Mouse (Mus musculus) gastrocnemius, adult 8-10 months (tissue): Measurements from ENCODE around the gene Pbp2. TPM values are rescaled to one million over a fixed set of nuclear protein-coding genes. Genes with fewer than 3 reads are reported as not detected.

Experiments used
- DNase-seq, 2 experiments: peaks; one replicate each; pipeline ENCODE4 v3.0.0; 2022; ENCODE audit warnings: low spot score in 2 of 2
- total RNA-seq, 4 experiments: library from RNA; stranded (reverse); gene quantifications; 2 replicates each; pipeline ENCODE4 v1.2.4; 2022

Gene Pbp2
- total RNA-seq, 4 experiments from 2014 or later, result not detected

- DNase-seq, result no peak
Observed at GRCm38 (mm10) chr6:135260435-135260834, 49.8 kb downstream of the Pbp2 start.

Other genes with a start within 250 kb of the Pbp2 start
- gene Gprc5a, start 244.8 kb downstream of the Pbp2 start, total RNA-seq, result under 1 TPM; 0.13 to 0.73 (median 0.27) TPM
- gene Gprc5d, start 192.1 kb downstream of the Pbp2 start, total RNA-seq, result not detected
- gene Fam234b, start 112.4 kb downstream of the Pbp2 start, total RNA-seq, result 1 to 10 TPM; 3.0 to 3.6 (median 3.3) TPM
- 10 to 100 TPM in 2 of 4 experiments, 1 to 10 TPM in 2; 4.3 to 13.2 (median 9.9) TPM for gene Hebp1, start 112.4 kb downstream of the Pbp2 start, total RNA-seq
- not detected for gene Gsg1, start 56.1 kb downstream of the Pbp2 start, total RNA-seq
- gene Emp1, start 52.1 kb upstream of the Pbp2 start, total RNA-seq, result 10 to 100 TPM; 12.3 to 26.2 (median 18.0) TPM